Mouse (Mus musculus): Measurements from ENCODE around the gene Itfg2. TPM values are rescaled to one million over a fixed set of nuclear protein-coding genes. Genes with fewer than 3 reads are reported as not detected.

Gene Itfg2
- total RNA-seq, 2 experiments from 2014 or later = 18.5 to 29.9 TPM

DNA sequence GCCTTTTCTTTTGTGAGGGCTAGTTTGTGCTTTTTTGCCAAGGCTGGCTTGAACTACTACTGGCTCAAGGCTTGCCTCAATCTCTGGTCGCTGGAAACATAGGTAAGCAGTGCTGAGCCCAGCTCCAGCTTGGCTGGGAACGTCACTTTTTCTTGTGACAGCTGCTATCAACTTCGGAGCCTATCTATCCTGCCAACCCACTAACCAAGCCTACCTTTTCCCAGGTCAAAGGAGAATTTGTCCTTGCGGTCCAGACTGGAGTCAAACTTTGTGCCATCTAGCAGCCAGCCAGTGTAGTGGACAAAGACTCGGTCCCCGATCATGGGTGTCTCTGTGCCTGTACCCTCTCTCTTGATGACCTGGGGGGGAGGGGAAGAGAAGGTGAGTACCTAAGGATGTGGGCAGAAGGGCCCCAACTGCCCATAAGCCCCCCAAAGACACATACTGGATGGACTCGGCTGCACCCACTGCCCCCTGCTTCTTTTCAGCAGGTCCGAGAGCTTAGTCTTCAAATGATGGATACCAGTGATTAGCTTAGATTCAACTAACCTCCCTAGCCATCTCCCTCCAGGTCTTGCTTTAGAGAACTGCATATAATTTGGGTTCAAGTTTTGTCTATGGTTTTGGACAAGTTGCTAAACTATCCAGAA lies 11.8 kb upstream of the Itfg2 start:
- DNase-seq (ENCODE audit: low spot score in 2 of 2) = no peak

GRCm38 (mm10) chr6:128435474-128435873 lies 10.7 kb upstream of the Itfg2 start:
- no peak for DNase-seq (ENCODE audit: low spot score in 2 of 2)

DNA sequence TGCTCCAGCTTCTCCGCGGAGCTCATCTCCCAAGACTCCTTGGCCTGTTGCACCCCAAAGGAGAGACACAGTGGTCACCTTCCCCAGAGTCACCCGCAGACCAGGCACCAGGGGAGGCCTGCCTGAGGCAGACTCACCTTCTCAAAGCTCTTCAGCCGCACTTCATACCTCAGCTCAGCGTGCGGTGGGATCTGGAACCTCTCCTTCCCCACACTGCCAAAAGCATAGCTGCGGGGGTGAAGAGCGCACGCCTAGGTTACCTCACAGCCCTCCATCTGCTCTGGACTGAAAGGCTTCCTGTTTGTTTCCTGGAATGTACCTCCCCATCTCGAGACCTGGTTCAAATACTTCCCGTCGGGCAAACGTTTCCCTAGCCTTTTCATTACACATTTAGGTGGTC lies 8.8 kb upstream of the Itfg2 start:
- no peak for DNase-seq (ENCODE audit: low spot score in 2 of 2)

- DNase-seq (ENCODE audit: low spot score in 2 of 2) = no peak
Measured at GRCm38 (mm10) chr6:128432356-128432915, 7.7 kb upstream of the Itfg2 start.

- DNase-seq (ENCODE audit: low spot score in 2 of 2) = no peak
Measured at GRCm38 (mm10) chr6:128429826-128430225, 5.1 kb upstream of the Itfg2 start.

DNA sequence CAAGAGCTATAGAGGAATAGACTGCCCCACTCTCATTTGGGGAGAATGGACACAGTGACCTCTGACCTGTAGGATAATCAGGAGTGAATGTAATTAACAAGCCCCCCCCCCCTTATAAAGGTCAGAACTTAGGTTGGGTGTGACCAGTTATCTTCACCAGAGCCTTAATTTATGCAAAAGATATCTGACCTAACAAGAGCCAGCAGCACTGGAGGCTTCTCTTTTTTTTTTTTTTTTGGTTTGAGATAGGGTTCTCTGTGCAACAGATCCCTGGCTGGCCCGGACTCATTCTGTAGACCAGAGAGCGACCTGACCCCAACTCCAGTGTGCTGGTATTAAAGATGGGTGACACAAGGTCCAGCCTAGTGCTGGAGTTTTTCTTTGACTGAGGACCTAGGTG lies 4.6 kb upstream of the Itfg2 start:
- no peak for DNase-seq (ENCODE audit: low spot score in 2 of 2)

DNA sequence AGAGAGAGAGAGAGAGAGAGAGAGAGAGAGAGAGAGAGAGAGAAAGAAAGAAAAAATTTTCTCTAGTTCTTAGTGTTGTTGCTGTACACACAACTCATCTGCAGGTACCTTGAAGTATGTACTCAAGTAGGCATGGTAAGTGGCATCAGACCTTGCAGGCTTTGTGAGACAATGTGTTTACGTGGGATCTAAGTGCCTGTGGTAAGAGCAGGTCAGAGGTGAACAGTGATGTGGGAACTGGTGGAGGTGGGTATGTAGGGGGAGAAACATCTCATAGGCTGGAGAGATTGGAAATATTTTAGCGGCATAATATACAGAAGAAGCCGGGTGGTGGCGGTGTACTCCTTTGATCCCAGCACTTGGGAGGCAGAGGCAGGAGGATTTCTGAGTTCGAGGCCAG lies 2.8 kb upstream of the Itfg2 start:
- DNase-seq (ENCODE audit: low spot score in 2 of 2) = no peak

- DNase-seq (ENCODE audit: low spot score in 2 of 2) = no peak
Measured at GRCm38 (mm10) chr6:128425046-128425445, 315 bp upstream of the Itfg2 start.

DNA sequence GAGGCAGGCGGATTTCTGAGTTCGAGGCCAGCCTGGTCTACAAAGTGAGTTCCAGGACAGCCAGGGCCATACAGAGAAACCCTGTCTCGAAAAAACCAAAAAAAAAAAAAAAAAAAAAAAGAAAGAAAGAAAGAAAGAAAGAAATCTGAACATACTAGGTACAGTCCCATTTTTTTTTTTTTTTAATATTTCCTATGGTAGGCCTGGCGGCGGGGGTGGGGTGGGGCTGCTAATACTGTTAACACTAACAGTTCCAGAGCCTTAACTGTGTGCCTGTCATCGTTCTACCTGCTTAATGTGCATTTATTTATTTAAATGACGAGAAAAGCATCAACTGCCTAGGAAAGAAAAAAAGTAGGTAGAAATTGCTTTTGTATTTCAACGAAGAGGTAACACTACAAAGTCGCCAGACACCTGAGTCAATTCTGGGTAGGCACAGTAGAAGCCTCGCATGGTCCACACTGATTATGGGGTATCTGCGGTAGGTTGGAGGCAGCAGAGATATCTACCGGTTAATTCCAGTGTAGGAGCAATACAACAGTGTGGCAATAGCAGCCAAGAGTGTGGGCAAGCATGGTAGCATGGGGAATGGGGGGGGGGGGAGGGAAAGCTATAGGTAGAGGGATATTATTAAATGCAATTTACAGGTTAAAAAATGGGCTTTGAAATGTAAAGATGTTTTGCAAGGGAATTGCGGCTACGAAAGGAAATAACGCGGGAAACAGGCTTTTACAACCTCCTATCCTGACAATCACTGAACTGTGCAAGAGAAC lies 1.0 kb downstream of the Itfg2 start:
- DNase-seq (ENCODE audit: low spot score in 2 of 2) = no peak

DNA sequence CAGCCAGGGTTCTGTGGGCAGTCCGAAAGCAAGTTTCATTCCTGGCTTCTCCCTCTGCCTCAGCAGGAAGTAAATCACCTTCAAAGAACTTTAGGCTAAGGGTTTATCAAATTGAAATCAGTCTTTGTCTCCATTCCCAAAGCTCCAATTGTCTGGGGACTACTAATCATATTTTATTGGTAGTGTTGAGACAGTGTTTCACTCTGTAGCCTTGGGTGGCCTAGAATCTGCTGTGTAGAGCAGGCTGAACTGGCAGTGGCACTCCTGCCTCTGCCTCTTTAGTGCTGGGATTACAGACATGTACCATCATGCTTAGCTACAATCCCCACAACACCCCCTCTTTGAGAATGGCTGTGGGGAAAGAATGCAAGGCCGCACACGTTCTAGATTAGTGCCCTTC lies 3.3 kb downstream of the Itfg2 start:
- DNase-seq (ENCODE audit: low spot score in 2 of 2) = no peak

DNA sequence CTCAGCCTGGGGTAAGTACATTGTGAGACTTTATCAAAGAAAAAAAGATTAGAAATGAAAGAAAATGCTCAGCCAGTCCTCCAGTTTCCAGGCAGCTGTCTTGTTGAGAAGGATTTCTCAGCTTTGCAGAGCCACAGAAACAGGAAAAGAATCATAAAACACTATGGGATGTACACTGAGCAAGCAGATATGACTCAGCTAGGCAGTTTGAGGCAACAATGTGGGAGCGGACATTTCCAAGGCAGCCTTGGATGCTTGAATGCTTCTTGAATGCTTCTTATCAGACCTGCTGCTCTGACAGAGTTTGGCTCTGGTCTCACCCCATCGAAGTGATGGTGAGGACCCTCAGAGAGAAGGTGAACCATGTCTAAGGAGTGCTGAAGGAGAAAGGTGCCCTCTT lies 3.7 kb downstream of the Itfg2 start:
- no peak for DNase-seq (ENCODE audit: low spot score in 2 of 2)

GRCm38 (mm10) chr6:128418076-128418475 lies 6.7 kb downstream of the Itfg2 start:
- no peak for DNase-seq (ENCODE audit: low spot score in 2 of 2)

DNA sequence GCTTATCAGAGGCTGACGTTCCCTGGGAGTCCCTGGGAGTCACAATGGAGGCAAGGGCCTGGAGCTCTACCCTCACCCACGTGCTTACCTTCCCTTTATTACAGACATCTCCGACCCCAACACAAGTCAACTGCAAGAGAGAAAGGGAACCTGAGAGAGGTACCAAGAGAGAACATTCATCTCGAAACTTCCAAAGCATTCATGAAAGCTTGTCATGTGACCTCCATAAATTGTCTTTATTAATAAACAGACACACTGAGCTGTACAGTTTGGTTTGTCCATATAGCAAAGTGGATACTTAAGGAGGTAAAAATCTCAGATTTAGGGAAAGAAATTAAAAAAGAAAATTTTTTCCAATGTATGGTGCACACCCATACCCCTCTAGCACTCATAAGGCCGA lies 8.6 kb downstream of the Itfg2 start:
- DNase-seq (ENCODE audit: low spot score in 2 of 2) = no peak

GRCm38 (mm10) chr6:128411115-128411514 lies 13.6 kb downstream of the Itfg2 start:
- DNase-seq (ENCODE audit: low spot score in 2 of 2) = peak; percentile 79 to 84

DNA sequence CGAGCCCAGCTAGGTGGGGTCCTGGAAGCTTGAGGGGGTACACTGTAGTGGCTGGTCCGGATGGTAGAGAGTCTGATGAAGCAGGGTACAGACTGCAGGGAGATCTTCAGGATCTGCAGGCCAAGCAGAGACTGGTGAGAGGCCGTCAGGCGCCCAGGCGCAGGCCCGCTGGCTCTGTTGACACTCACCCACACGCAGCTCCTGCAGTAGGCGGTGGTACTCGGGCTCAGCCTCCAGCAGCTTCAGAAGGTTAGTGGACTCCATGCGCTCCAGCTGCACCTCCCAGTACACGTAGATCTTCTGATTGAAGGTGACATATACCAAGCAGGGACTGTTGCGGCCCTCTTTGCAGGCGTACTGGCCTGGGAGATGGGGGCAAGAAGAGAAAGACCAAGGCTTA lies 14.4 kb downstream of the Itfg2 start:
- no peak for DNase-seq (ENCODE audit: low spot score in 2 of 2)

GRCm38 (mm10) chr6:128408544-128409125 lies 16.1 kb downstream of the Itfg2 start:
- no peak for DNase-seq (ENCODE audit: low spot score in 2 of 2)

GRCm38 (mm10) chr6:128404708-128405107 lies 20.0 kb downstream of the Itfg2 start:
- no peak for DNase-seq (ENCODE audit: low spot score in 2 of 2)

GRCm38 (mm10) chr6:128399421-128400185 lies 25.1 kb downstream of the Itfg2 start:
- peak in 1 of 2 experiments; percentile 41 for DNase-seq (ENCODE audit: low spot score in 2 of 2)

GRCm38 (mm10) chr6:128398996-128399395 lies 25.7 kb downstream of the Itfg2 start, which contains the start of gene Nrip2:
Nrip2 (plus strand) TSS chr6:128399296.
- no peak for DNase-seq (ENCODE audit: low spot score in 2 of 2)

DNA sequence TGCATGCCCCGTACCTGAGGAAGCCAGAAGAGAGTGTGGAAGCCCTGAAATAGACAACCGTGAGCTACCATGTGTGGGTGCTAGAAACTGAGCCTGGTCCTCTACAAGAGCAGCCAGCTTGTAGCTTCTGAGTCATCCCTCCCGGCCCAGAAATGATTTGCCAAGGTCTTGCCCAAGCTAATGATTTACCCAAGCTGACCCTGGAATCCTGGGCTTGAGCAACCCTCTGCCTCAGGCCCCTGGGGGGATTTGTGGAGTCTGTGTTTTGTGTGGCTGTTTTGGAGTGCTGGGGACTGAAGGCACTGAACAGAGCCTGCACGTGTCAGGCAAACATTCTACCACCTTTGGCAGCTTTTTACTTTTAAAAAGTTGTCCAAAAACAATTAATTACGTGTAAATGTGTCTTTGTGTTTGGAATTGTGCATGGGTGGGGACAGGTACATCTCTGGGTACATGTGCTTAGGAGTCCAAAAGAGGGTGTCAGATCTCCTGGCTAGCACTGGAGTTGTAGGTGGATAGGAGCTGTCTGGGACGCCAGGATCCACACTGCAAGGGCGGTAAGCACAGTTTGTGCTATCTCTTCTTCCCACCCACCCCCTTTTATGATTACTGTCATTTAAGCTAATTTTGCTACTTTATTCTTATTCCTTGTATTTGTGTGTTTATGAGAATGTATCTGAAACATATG lies 27.0 kb downstream of the Itfg2 start:
- DNase-seq (ENCODE audit: low spot score in 2 of 2) = no peak

DNA sequence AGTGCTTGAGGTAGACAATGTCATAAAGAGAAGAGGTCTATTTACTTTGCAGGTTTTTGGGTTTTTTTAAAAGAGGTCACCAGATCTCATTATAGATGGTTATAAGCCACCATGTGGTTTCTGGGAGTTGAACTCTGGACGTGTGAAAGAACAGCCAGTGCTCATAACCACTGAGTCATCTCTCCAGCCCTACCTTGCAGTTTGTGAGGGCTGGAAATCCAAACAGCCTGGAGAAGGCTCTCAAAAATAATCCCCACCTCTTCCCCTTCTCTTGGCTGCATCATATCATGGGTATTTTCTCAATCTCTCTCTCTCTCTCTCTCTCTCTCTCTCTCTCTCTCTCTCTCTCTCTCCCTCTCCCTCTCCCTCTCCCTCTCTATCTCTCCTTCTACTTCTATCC lies 34.0 kb downstream of the Itfg2 start:
- no peak for DNase-seq (ENCODE audit: low spot score in 2 of 2)
